Mouse (Mus musculus) embryonic facial prominence, embryonic 15.5 days (tissue): Measurements from ENCODE around the gene Smim22. TPM values are rescaled to one million over a fixed set of nuclear protein-coding genes. Genes with fewer than 3 reads are reported as not detected.
A peak's percentile ranks its signal among the peaks of the same experiment; 100 is the strongest.

Experiments
- ATAC-seq: fragments of 200-750 bp; cut with Nextera tagmentation; 2 replicates; pipeline ENCODE4 v1.8.0; 2017; ENCODE audit warnings: low read depth, moderate TSS enrichment; ENCODE audit not compliant: insufficient number of reproducible peaks, low FRiP score, low TSS enrichment
- H3K27ac ChIP-seq: fragments of 300-500 bp; sonication (generic); replicated peaks from 2 replicates; pipeline ENCODE4 v1.5.1; 2015; ENCODE audit warnings: mild to moderate bottlenecking, inconsistent platforms
- H3K27me3 ChIP-seq: fragments of 300-500 bp; sonication (generic); 2 replicates; pipeline ENCODE4 v1.6.1; 2015; ENCODE audit warnings: inconsistent platforms
- H3K36me3 ChIP-seq: fragments of 300-500 bp; sonication (generic); 2 replicates; pipeline ENCODE4 v1.6.1; 2015; ENCODE audit warnings: mild to moderate bottlenecking, inconsistent platforms
- H3K4me1 ChIP-seq: fragments of 300-500 bp; sonication (generic); 2 replicates; pipeline ENCODE4 v1.6.1; 2015; ENCODE audit warnings: inconsistent platforms
- H3K4me2 ChIP-seq: fragments of 300-500 bp; sonication (generic); replicated peaks from 2 replicates; pipeline ENCODE4 v1.6.1; 2015; ENCODE audit warnings: mild to moderate bottlenecking, inconsistent platforms
- H3K4me3 ChIP-seq: fragments of 300-500 bp; sonication (generic); replicated peaks from 2 replicates; pipeline ENCODE4 v1.5.1; 2015; ENCODE audit warnings: mild to moderate bottlenecking, inconsistent platforms
- H3K9ac ChIP-seq: fragments of 300-500 bp; sonication (generic); 2 replicates; pipeline ENCODE4 v1.6.1; 2015; ENCODE audit warnings: inconsistent platforms
- H3K9me3 ChIP-seq: fragments of 300-500 bp; sonication (generic); replicated peaks from 2 replicates; pipeline ENCODE4 v1.6.1; 2016; ENCODE audit warnings: inconsistent platforms
- WGBS: fragments of 180-500 bp; shearing (Covaris S2); methylation state at CpG from one replicate; pipeline ENCODE4 v1.1.7; 2015; 5-methylcytosine and 5-hydroxymethylcytosine counted together
- polyA plus RNA-seq: library from polyadenylated mRNA; unstranded; fragments of >200 nt; fragmentation: Nextera tagmentation; extraction: Ambion mirVana; gene quantifications from 2 replicates; pipeline ENCODE4 v1.2.1, GENCODE M21; 2015

The Smim22 gene
- polyA plus RNA-seq, 1 experiment from 2014 or later: 17.9 TPM

GRCm38 (mm10) chr16:5010371-5010935 is 3.4 kb downstream of the Smim22 start:
- Histone ChIP-seq H3K9ac (no peak overlapping the region), H3K4me2 (no peak overlapping the region), H3K4me3 (no peak overlapping the region), H3K4me1 (peaks cover 11% of the 10 kb centered on the region), H3K27me3 (no peaks in the 10 kb centered on the region), H3K36me3 (peaks cover 13% of the 10 kb centered on the region), H3K27ac (no peak overlapping the region), H3K9me3 (no peaks in the 10 kb centered on the region)
- 87% methylated on average over 10 of the region's 10 CpGs for WGBS
- ATAC-seq: no peak

DNA sequence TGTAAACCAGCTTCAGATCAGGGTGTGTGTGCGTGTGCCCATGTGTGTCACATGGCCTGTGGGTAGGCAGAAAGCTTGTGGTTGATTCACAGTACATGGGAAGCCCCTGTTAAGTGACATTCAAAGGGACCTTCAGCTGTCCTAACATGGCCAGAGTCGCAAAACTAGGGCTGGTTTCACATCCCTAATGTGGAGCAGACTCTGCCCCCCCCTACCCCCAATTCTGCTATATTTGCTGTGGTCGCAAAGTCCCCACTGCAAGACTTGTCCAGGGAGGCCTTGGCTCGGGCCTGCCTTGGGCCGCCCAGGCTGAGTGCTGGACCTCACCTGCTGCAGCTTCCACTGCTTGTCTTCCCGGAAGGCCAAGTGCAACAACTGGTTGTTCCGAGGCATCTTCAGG is 4.2 kb downstream of the Smim22 start:
- Histone ChIP-seq H3K4me1 (peaks cover 11% of the 10 kb centered on the region), H3K9ac (no peak overlapping the region), H3K4me2 (no peak overlapping the region), H3K36me3 (peaks cover 22% of the 10 kb centered on the region), H3K27ac (no peak overlapping the region), H3K27me3 (no peaks in the 10 kb centered on the region), H3K9me3 (no peaks in the 10 kb centered on the region), H3K4me3 (no peak overlapping the region)
- ATAC-seq: no peak
- 84% methylated on average over 7 of the region's 7 CpGs for WGBS

- Histone ChIP-seq H3K9ac (peak overlapping the region; percentile 4; the same call in 1 of the 2 replicates), H3K4me1 (peaks cover 11% of the 10 kb centered on the region), H3K36me3 (peaks cover 32% of the 10 kb centered on the region), H3K9me3 (no peaks in the 10 kb centered on the region), H3K4me3 (peak overlapping the region; percentile 73), H3K27me3 (no peaks in the 10 kb centered on the region), H3K27ac (no peak overlapping the region), H3K4me2 (peak overlapping the region; percentile 82)
- no peak for ATAC-seq
- 50% methylated on average over 13 of the region's 13 CpGs for WGBS
Observed at GRCm38 (mm10) chr16:5012036-5013005, 5.2 kb downstream of the Smim22 start.

GRCm38 (mm10) chr16:5013054-5013838 is 6.2 kb downstream of the Smim22 start, which contains the start of gene Rogdi:
Rogdi (minus strand) TSS chr16:5013553.
- H3K27ac ChIP-seq: peak within 1 kb of the TSS; percentile 59; the same call in 1 of the 2 replicates
- peak within 1 kb of the TSS; percentile 73 for H3K4me3 ChIP-seq
- no peaks in the 10 kb centered on the region for H3K9me3 ChIP-seq
- H3K4me2 ChIP-seq: peak within 1 kb of the TSS; percentile 82
- ATAC-seq: peak; percentile 97
- peaks cover 41% of the 10 kb centered on the region for H3K36me3 ChIP-seq
- WGBS: under 1% methylated on average over 63 of the region's 63 CpGs
- peaks cover 11% of the 10 kb centered on the region for H3K4me1 ChIP-seq
- H3K27me3 ChIP-seq: no peaks in the 10 kb centered on the region
- H3K9ac ChIP-seq: peak within 1 kb of the TSS; percentile 55

- Histone ChIP-seq H3K27ac (0 out of 2 replicates have a peak overlapping the region, but pooled peaks have one; percentile 17), H3K36me3 (peaks cover 55% of the 10 kb centered on the region)
- WGBS: 85% methylated on average over 4 of the region's 4 CpGs
Observed at GRCm38 (mm10) chr16:5014578-5014977, 7.5 kb downstream of the Smim22 start.

DNA sequence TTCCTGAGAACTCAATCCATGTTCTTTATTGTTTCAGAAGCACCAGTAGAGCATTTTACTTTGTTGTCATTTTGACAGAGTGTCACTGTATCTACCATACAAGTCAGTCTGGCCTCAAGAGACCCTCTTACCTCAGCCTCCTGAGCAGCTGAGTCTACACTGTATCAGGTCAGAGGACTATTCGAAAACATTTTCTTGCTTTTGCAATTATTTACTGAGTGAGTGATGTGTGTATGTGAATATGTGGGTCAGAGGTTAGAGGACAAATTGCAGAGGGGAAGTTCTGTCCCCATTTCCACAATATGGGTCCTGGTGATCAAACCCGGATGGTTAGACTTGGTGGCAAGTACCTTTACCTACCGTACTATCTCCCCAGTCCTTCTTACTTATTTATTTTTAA is 16.9 kb downstream of the Smim22 start:
- H3K4me3 ChIP-seq: no peak overlapping the region
- no peak for ATAC-seq
- WGBS: 96% methylated on average over 3 of the region's 3 CpGs

More at GRCm38 (mm10) chr16:5014578-5014977, 7.5 kb downstream of the Smim22 start:
- Histone ChIP-seq H3K4me3 (no peak overlapping the region), H3K4me1 (peaks cover 11% of the 10 kb centered on the region), H3K9me3 (no peaks in the 10 kb centered on the region), H3K27me3 (no peaks in the 10 kb centered on the region), H3K4me2 (no peak overlapping the region), H3K9ac (no peak overlapping the region)
- ATAC-seq: no peak

GRCm38 (mm10) chr16:5029847-5030246 is 22.8 kb downstream of the Smim22 start:
- Histone ChIP-seq H3K4me3 (no peak overlapping the region), H3K36me3 (peaks cover 99% of the 10 kb centered on the region), H3K4me1 (no peaks in the 10 kb centered on the region), H3K27me3 (no peaks in the 10 kb centered on the region), H3K4me2 (no peak overlapping the region), H3K9ac (no peak overlapping the region), H3K9me3 (no peaks in the 10 kb centered on the region), H3K27ac (no peak overlapping the region)
- no peak for ATAC-seq
- WGBS: 67% methylated on average over 2 of the region's 2 CpGs

More for the DNA sequence above, 16.9 kb downstream of the Smim22 start:
- Histone ChIP-seq H3K4me2 (no peak overlapping the region), H3K36me3 (peaks cover 97% of the 10 kb centered on the region), H3K27me3 (no peaks in the 10 kb centered on the region), H3K4me1 (no peaks in the 10 kb centered on the region), H3K9ac (no peak overlapping the region), H3K27ac (no peak overlapping the region), H3K9me3 (no peaks in the 10 kb centered on the region)

DNA sequence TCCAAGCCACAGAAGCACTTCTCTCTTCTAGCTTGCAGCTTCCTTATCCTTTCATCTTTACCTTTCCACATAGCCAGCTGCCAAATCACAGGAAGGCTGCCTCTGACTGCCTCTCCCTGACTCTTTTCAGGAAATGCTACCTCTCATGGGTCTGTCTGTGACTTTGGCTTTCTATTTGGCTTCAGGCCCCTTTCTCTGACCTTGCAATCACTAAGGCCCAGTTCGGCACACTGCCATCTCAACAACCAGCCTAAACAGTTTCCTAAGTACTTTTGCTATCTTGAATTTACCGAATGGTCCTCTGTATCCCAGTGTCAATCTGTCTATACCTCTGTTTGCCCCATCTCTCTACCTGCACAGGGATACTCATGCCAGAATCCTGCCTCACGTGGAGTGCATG is 28.5 kb downstream of the Smim22 start:
- ATAC-seq: no peak
- H3K27me3 ChIP-seq: no peaks in the 10 kb centered on the region
- H3K36me3 ChIP-seq: peaks cover 97% of the 10 kb centered on the region
- no peak overlapping the region for H3K4me2 ChIP-seq
- H3K4me3 ChIP-seq: no peak overlapping the region
- no peak overlapping the region for H3K27ac ChIP-seq
- no peaks in the 10 kb centered on the region for H3K4me1 ChIP-seq
- H3K9ac ChIP-seq: no peak overlapping the region
- no peaks in the 10 kb centered on the region for H3K9me3 ChIP-seq
- 98% methylated on average over 3 of the region's 3 CpGs for WGBS

DNA sequence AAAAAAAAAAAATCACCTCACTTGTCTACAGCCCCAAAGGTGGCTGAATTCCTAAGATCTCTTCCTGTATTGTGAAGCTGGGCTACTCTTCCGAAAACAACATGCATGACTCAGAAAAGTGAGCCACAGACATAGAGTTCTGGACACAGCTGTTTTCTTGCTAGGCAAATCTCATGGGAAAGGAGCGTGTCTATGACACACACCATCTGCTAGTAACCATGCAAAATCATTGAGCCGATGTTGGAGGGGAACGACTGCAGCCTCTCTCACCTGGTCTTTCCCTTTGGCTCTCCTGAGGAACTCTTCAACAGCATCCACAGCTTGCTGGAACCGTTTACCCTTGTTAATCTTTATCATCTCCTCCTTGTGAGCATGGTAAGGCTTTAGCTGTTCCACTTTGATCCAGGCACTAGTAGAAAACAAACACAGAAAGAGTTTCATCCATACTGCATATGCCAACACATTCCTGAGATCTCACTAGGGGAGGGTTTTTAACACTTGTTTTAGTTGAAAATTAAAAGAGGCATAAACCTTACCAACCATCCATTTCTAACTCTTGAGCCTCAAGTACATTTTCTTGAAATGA is 29.7 kb downstream of the Smim22 start:
- no peak overlapping the region for H3K4me2 ChIP-seq
- H3K9ac ChIP-seq: no peak overlapping the region
- no peaks in the 10 kb centered on the region for H3K27me3 ChIP-seq
- ATAC-seq: no peak
- 66% methylated on average over 5 of the region's 5 CpGs for WGBS
- no peaks in the 10 kb centered on the region for H3K9me3 ChIP-seq
- no peak overlapping the region for H3K27ac ChIP-seq
- H3K4me3 ChIP-seq: no peak overlapping the region
- H3K36me3 ChIP-seq: peaks cover 97% of the 10 kb centered on the region
- no peaks in the 10 kb centered on the region for H3K4me1 ChIP-seq

- H3K4me1 ChIP-seq: peaks cover 18% of the 10 kb centered on the region
- no peak for ATAC-seq
- H3K9ac ChIP-seq: no peak overlapping the region
- H3K27ac ChIP-seq: no peak overlapping the region
- no peaks in the 10 kb centered on the region for H3K9me3 ChIP-seq
- WGBS: 94% methylated on average over 3 of the region's 3 CpGs
- H3K4me3 ChIP-seq: no peak overlapping the region
- H3K4me2 ChIP-seq: no peak overlapping the region
- H3K27me3 ChIP-seq: no peaks in the 10 kb centered on the region
- peaks cover 72% of the 10 kb centered on the region for H3K36me3 ChIP-seq
Observed at GRCm38 (mm10) chr16:5045322-5045721, 38.2 kb downstream of the Smim22 start.
